Mouse (Mus musculus): Measurements from ENCODE around the gene Magee1. TPM values are rescaled to one million over a fixed set of nuclear protein-coding genes. Genes with fewer than 3 reads are reported as not detected.
"Not testable (repeated sequence)": the region's sequence is repeated elsewhere in the genome, so short reads cannot be mapped to it uniquely, and the experiment has no call there.

Gene Magee1
- polyA plus RNA-seq, 1 experiment = 3.1 TPM

- Histone ChIP-seq H3K4me2 (ENCODE audit: low read depth) (no peak overlapping the region), H3K36me3 (ENCODE audit: control insufficient read depth, insufficient read depth) (no peaks in the 10 kb centered on the region), H3K27me3 (ENCODE audit: control insufficient read depth, insufficient read depth, insufficient read length) (no peaks in the 10 kb centered on the region), H3ac (ENCODE audit: control insufficient read depth, insufficient read length) (no peak overlapping the region), H3K4me3 (no peak overlapping the region), H3K79me2 (ENCODE audit: control insufficient read depth, insufficient read depth) (no peaks in the 10 kb centered on the region)
- TF ChIP-seq USF1 (IDR thresholded peaks at IDR 0.05; ENCODE audit: low read depth) = no peak
Observed at GRCm38 (mm10) chrX:105104175-105104574, 16.0 kb upstream of the Magee1 start.

- Histone ChIP-seq H3K27me3 (ENCODE audit: control insufficient read depth, insufficient read depth, insufficient read length) (no peaks in the 10 kb centered on the region), H3K4me2 (ENCODE audit: low read depth) (no peak overlapping the region), H3K4me3 (no peak overlapping the region), H3ac (ENCODE audit: control insufficient read depth, insufficient read length) (no peak overlapping the region), H3K36me3 (ENCODE audit: control insufficient read depth, insufficient read depth) (no peaks in the 10 kb centered on the region), H3K79me2 (ENCODE audit: control insufficient read depth, insufficient read depth) (no peaks in the 10 kb centered on the region)
- TF ChIP-seq REST (IDR thresholded peaks at IDR 0.05; ENCODE audit: insufficient read depth, insufficient read length) (no peak), POLR2AphosphoS2 (IDR thresholded peaks at IDR 0.05; ENCODE audit: insufficient read length, low read depth) (no peak), SRF (IDR thresholded peaks at IDR 0.05; ENCODE audit: control insufficient read depth, insufficient read length, low read depth) (no peak), POLR2A (IDR thresholded peaks at IDR 0.05; ENCODE audit: insufficient read length, low read depth) (no peak), USF1 (IDR thresholded peaks at IDR 0.05; ENCODE audit: low read depth) (no peak), E2F4 (IDR thresholded peaks at IDR 0.05; ENCODE audit: insufficient read depth) (no peak), MYOG (IDR thresholded peaks at IDR 0.05; ENCODE audit: control insufficient read depth in 1 of 3, insufficient read depth in 1 of 3, insufficient read length in 2 of 3, low read depth in 2 of 3) (no peak), TCF3 (IDR thresholded peaks at IDR 0.05; ENCODE audit: insufficient read length, low read depth) (no peak)
Observed at GRCm38 (mm10) chrX:105114994-105115393, 5.2 kb upstream of the Magee1 start.

- no peaks in the 10 kb centered on the region for H3K27me3 ChIP-seq (ENCODE audit: control insufficient read depth, insufficient read depth, insufficient read length)
Observed at GRCm38 (mm10) chrX:105121227-105121865, 1.2 kb downstream of the Magee1 start.

GRCm38 (mm10) chrX:105124903-105125302 is 4.7 kb downstream of the Magee1 start:
- TF ChIP-seq POLR2AphosphoS2 (IDR thresholded peaks at IDR 0.05; ENCODE audit: insufficient read length, low read depth) (no peak), REST (IDR thresholded peaks at IDR 0.05; ENCODE audit: insufficient read depth, insufficient read length) (no peak), POLR2A (IDR thresholded peaks at IDR 0.05; ENCODE audit: insufficient read length, low read depth) (no peak), MYOG (IDR thresholded peaks at IDR 0.05; ENCODE audit: control insufficient read depth in 1 of 3, insufficient read depth in 1 of 3, insufficient read length in 2 of 3, low read depth in 2 of 3) (no peak), MYOD1 (IDR thresholded peaks at IDR 0.05; ENCODE audit: control insufficient read depth in 1 of 3, insufficient read length in 2 of 3, low read depth in 2 of 3) (no peak), SRF (IDR thresholded peaks at IDR 0.05; ENCODE audit: control insufficient read depth, insufficient read length, low read depth) (no peak), TCF12 (IDR thresholded peaks at IDR 0.05; ENCODE audit: insufficient read depth, poor library complexity, severe bottlenecking) (no peak), E2F4 (IDR thresholded peaks at IDR 0.05; ENCODE audit: insufficient read depth) (no peak), MAX (IDR thresholded peaks at IDR 0.05; ENCODE audit: low read depth) (no peak), CEBPB (IDR thresholded peaks at IDR 0.05; ENCODE audit: insufficient read depth, poor library complexity, severe bottlenecking) (no peak), USF1 (IDR thresholded peaks at IDR 0.05; ENCODE audit: low read depth) (no peak), TCF3 (IDR thresholded peaks at IDR 0.05; ENCODE audit: insufficient read length, low read depth) (no peak)
- no peak overlapping the region for H3K4me2 ChIP-seq (ENCODE audit: low read depth)
- no peak overlapping the region for H3K4me3 ChIP-seq
- no peaks in the 10 kb centered on the region for H3K36me3 ChIP-seq (ENCODE audit: control insufficient read depth, insufficient read depth)
- no peaks in the 10 kb centered on the region for H3K27me3 ChIP-seq (ENCODE audit: control insufficient read depth, insufficient read depth, insufficient read length)
- no peaks in the 10 kb centered on the region for H3K79me2 ChIP-seq (ENCODE audit: control insufficient read depth, insufficient read depth)
- no peak overlapping the region for H3ac ChIP-seq (ENCODE audit: control insufficient read depth, insufficient read length)

More at GRCm38 (mm10) chrX:105121227-105121865, 1.2 kb downstream of the Magee1 start:
- peak overlapping the region; percentile 50 for H3ac ChIP-seq (ENCODE audit: control insufficient read depth, insufficient read length)
- no peaks in the 10 kb centered on the region for H3K36me3 ChIP-seq (ENCODE audit: control insufficient read depth, insufficient read depth)
- TF ChIP-seq POLR2AphosphoS2 (IDR thresholded peaks at IDR 0.05; ENCODE audit: insufficient read length, low read depth) (no peak), TCF12 (IDR thresholded peaks at IDR 0.05; ENCODE audit: insufficient read depth, poor library complexity, severe bottlenecking) (no peak), REST (IDR thresholded peaks at IDR 0.05; ENCODE audit: insufficient read depth, insufficient read length) (no peak)
- H3K4me3 ChIP-seq = peak overlapping the region; percentile 29
- peak overlapping the region; percentile 66 for H3K4me2 ChIP-seq (ENCODE audit: low read depth)
- no peaks in the 10 kb centered on the region for H3K79me2 ChIP-seq (ENCODE audit: control insufficient read depth, insufficient read depth)

GRCm38 (mm10) chrX:105151872-105152461 is 31.8 kb downstream of the Magee1 start:
- Histone ChIP-seq H3K27me3 (ENCODE audit: control insufficient read depth, insufficient read depth, insufficient read length) (no peaks in the 10 kb centered on the region), H3ac (ENCODE audit: control insufficient read depth, insufficient read length) (no peak overlapping the region), H3K79me2 (ENCODE audit: control insufficient read depth, insufficient read depth) (no peaks in the 10 kb centered on the region), H3K36me3 (ENCODE audit: control insufficient read depth, insufficient read depth) (no peaks in the 10 kb centered on the region), H3K4me2 (ENCODE audit: low read depth) (no peak overlapping the region), H3K4me3 (no peak overlapping the region)
- no peak for TF ChIP-seq E2F4 (IDR thresholded peaks at IDR 0.05; ENCODE audit: insufficient read depth)
- no peak for TF ChIP-seq MYOD1 (IDR thresholded peaks at IDR 0.05; ENCODE audit: control insufficient read depth in 1 of 3, insufficient read length in 2 of 3, low read depth in 2 of 3)
- TF ChIP-seq SRF (IDR thresholded peaks at IDR 0.05; ENCODE audit: control insufficient read depth, insufficient read length, low read depth) = no peak
- TF ChIP-seq POLR2AphosphoS2 (IDR thresholded peaks at IDR 0.05; ENCODE audit: insufficient read length, low read depth) = no peak
- TF ChIP-seq TCF3 (IDR thresholded peaks at IDR 0.05; ENCODE audit: insufficient read length, low read depth) = no peak
- TF ChIP-seq REST (IDR thresholded peaks at IDR 0.05; ENCODE audit: insufficient read depth, insufficient read length) = no peak

GRCm38 (mm10) chrX:105165007-105165406 is 44.8 kb downstream of the Magee1 start:
- H3K27me3 ChIP-seq (ENCODE audit: control insufficient read depth, insufficient read depth, insufficient read length); H3ac ChIP-seq (ENCODE audit: control insufficient read depth, insufficient read length); H3K79me2 ChIP-seq (ENCODE audit: control insufficient read depth, insufficient read depth); H3K4me2 ChIP-seq (ENCODE audit: low read depth); H3K36me3 ChIP-seq (ENCODE audit: control insufficient read depth, insufficient read depth); H3K4me3 ChIP-seq: not testable (repeated sequence)

All from myocyte (in vitro differentiated cells).